Mouse (Mus musculus) heart, postnatal 14 days (tissue): ENCODE measurements around the gene Dnmt3a. TPM values are rescaled to one million over a fixed set of nuclear protein-coding genes. Genes with fewer than 3 reads are reported as not detected.

ENCODE experiments used
- DNase-seq, 2 experiments: peaks; one replicate each; pipeline ENCODE4 v3.0.0; 2021 to 2022
- intact Hi-C: fragments of 180-260 bp; cut with DNase I; formaldehyde crosslinking; loops from one replicate; pipeline ENCODE4 v1.15.1; 2025
- total RNA-seq, 2 experiments: library from RNA; stranded (reverse); gene quantifications; 2 replicates each; pipeline ENCODE4 v1.2.3; 2021

Gene Dnmt3a
- total RNA-seq, 2 experiments from 2014 or later, result 118 to 122 TPM

DNA sequence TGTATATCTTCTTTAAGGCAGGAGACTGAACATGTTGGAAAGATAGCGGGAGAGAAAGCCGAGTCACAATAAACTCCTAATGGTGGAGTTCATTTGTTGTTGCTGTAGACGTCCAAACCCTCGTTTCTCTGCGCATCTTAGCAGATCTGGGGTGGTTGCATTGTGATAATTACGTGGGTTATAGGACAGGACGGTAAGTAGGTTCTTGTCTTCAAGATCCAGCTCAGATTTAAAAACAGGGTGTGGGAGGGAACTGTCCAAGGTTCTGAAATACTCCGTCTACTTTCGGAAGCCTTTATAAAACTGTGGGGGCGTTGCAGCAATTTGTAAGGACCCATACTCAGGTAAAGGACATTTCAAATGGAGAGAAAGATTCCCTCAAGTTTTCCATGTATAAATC, 149.6 kb downstream of the Dnmt3a start:
- intact Hi-C loops, result no loop called here
- DNase-seq, result peak in 1 of 2 experiments; percentile 29

DNA sequence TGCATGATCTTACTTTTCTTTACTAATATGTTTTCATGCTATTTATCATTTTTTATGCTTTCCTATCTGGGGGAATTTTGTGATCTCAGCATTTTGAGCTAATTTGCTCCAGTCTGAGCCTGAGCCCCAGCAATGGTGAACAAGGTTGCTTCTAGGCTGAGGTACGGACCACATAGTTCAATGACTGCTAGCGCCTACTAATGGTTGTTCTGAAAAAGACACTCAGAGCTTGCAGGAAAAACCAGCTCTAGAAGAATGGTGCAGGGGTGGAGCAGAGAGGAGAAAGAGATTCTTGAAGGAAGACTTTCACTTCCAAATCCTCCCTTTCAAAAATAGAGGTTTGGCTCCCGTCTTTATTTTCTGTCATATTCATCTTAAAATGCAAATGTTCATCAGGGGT, 150.5 kb downstream of the Dnmt3a start:
- no peak for DNase-seq
- intact Hi-C loops, result no loop called here

DNA sequence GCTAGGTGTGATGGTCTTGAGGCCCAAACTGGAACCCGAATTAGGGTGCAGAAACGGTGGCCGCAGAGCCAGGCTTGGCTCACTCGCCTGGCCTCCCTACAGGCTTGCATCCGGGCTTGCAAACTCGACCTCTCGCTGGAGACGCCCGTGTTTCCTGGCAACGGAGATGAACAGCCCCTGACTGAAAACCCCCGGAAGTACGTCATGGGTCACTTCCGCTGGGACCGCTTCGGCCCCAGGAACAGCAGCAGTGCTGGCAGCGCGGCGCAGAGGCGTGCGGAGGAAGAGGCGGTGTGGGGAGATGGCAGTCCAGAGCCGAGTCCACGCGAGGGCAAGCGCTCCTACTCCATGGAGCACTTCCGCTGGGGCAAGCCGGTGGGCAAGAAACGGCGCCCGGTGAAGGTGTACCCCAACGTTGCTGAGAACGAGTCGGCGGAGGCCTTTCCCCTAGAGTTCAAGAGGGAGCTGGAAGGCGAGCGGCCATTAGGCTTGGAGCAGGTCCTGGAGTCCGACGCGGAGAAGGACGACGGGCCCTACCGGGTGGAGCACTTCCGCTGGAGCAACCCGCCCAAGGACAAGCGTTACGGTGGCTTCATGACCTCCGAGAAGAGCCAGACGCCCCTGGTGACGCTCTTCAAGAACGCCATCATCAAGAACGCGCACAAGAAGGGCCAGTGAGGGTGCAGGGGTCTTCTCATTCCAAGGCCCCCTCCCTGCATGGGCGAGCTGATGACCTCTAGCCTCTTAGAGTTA, 154.2 kb downstream of the Dnmt3a start:
- DNase-seq, result peak; percentile 86 to 91
- intact Hi-C loops, result loop anchor here (2.0 kb wide), 1 partner anchor 33 kb away; no protein-coding TSS in a partner anchor

DNA sequence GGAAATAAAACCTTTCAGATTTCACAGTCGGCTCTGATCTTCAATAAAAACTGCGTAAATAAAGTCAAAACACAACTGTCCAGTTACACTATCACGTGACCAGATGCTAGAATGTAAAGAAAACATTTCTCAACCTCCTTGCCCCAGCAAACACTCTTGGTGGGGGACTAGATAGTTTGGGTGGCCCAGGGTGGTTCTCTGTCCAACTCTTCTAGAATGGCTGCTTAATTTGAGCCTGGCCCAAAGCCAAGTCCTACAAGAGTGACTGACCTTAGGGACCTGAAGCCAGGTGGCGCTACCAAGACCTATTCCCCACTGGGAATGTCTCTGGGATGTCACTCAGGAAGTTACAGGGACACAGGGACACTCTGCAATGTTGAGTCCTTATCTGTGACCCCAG, 154.7 kb downstream of the Dnmt3a start:
- peak in 1 of 2 experiments; percentile 27 for DNase-seq
- intact Hi-C loops, result no loop called here

Other genes with a start within 250 kb of the Dnmt3a start
- gene Dtnb, start 233.6 kb upstream of the Dnmt3a start, total RNA-seq, result 1 to 10 TPM; 5.0 to 5.5 TPM
- under 1 TPM; 0.55 to 0.76 TPM for gene Pomc, start 148.9 kb downstream of the Dnmt3a start, total RNA-seq
- gene Efr3b, start 232.9 kb downstream of the Dnmt3a start, total RNA-seq, result 10 to 100 TPM in 1 of 2 experiments, 1 to 10 TPM in 1; 9.4 to 10.1 TPM